Mouse (Mus musculus) myocyte (in vitro differentiated cells): ENCODE data around the gene Mtf1.

Source experiments
- CEBPB ChIP-seq: IDR thresholded peaks from 2 replicates; pipeline ENCODE4 v1.6.1; 2011; ENCODE audit warnings: mild to moderate bottlenecking, moderate library complexity; ENCODE audit not compliant: poor library complexity, insufficient read depth, severe bottlenecking
- POLR2A ChIP-seq: IDR thresholded peaks from one replicate; pipeline ENCODE4 v1.6.1; 2011; ENCODE audit warnings: low read depth, mild to moderate bottlenecking, control low read depth, moderate library complexity; ENCODE audit not compliant: insufficient read length

GRCm38 (mm10) chr4:124801552-124802308, at the start of gene Mtf1:
- no peak for TF ChIP-seq CEBPB
- no peak for TF ChIP-seq POLR2A
